In genomic region chr7:5060944-5061773, GRCm38 (mm10) we compare ENCODE assay signal across 8 mouse cellular contexts. TPM values are rescaled to one million over a fixed set of nuclear protein-coding genes. Genes with fewer than 3 reads are reported as not detected.
DNase-seq lines count a peak whose midpoint lies in the region; ATAC-seq and TF ChIP-seq lines count a peak whose summit lies in the region.

No protein-coding gene starts in this region.

- TF ChIP-seq CTCF in ES-Bruce4 (IDR thresholded peaks at IDR 0.05; ENCODE audit: low read depth, low read length): peak; percentile 67
- TF ChIP-seq CTCF in liver, postnatal 0 days (IDR thresholded peaks at IDR 0.05; ENCODE audit: low read depth): peak; percentile 89

- TF ChIP-seq POLR2A in ES-Bruce4 (IDR thresholded peaks at IDR 0.05; ENCODE audit: insufficient read depth, low read length): no peak

- H3K4me3 ChIP-seq in ES-Bruce4 (ENCODE audit: low read depth, low read length): peak overlapping the region; percentile 87
- H3K4me3 ChIP-seq in forebrain, embryonic 13.5 days: peak overlapping the region; percentile 58
- peak overlapping the region; percentile 85 for H3K4me3 ChIP-seq in liver, postnatal 0 days (ENCODE audit: low read depth, low read length)
- H3K4me3 ChIP-seq in neural tube, embryonic 14.5 days (ENCODE audit: low read depth, low read length): peak overlapping the region; percentile 68

- peak; percentile 72; the same call in 1 of the 2 replicates for TF ChIP-seq EP300 in ES-Bruce4 (IDR thresholded peaks at IDR 0.05; ENCODE audit: insufficient read depth, low read depth, low read length)
- no peak for TF ChIP-seq EP300 in liver, postnatal 0 days (IDR thresholded peaks at IDR 0.05; ENCODE audit: low read depth)

- intact Hi-C loops in heart, postnatal 10 days (cut with DNase I): loop anchor here (2.0 to 5.0 kb wide), 3 partner anchors 46 to 249 kb away; partner anchors contain the start of genes Fiz1, Gm44973, Ube2s and Zfp524

- H3K9me3 ChIP-seq in ES-Bruce4 (replicated peaks; ENCODE audit: control insufficient read depth, insufficient read depth, low read length, poor library complexity, severe bottlenecking): no peaks in the 10 kb centered on the region
- H3K9me3 ChIP-seq in forebrain, embryonic 13.5 days (replicated peaks): no peaks in the 10 kb centered on the region
- H3K9me3 ChIP-seq in liver, postnatal 0 days (ENCODE audit: low read length): no peaks in the 10 kb centered on the region
- no peaks in the 10 kb centered on the region for H3K9me3 ChIP-seq in neural tube, embryonic 14.5 days (ENCODE audit: control insufficient read depth, low read length)

- no peaks in the 10 kb centered on the region for H3K27me3 ChIP-seq in ES-Bruce4 (ENCODE audit: control insufficient read depth, insufficient read depth, low read length, poor library complexity, severe bottlenecking)
- H3K27me3 ChIP-seq in forebrain, embryonic 13.5 days: peaks cover 29% of the 10 kb centered on the region
- H3K27me3 ChIP-seq in liver, postnatal 0 days (ENCODE audit: insufficient read depth, low read length): peaks cover 16% of the 10 kb centered on the region
- H3K27me3 ChIP-seq in neural tube, embryonic 14.5 days (ENCODE audit: control insufficient read depth, insufficient read depth, low read length): peaks cover 10% of the 10 kb centered on the region; the same call in 1 of the 2 replicates

- H3K4me2 ChIP-seq in forebrain, embryonic 13.5 days: peak overlapping the region; percentile 84
- H3K4me2 ChIP-seq in liver, postnatal 0 days (ENCODE audit: low read depth, low read length): peak overlapping the region; percentile 98
- peak overlapping the region; percentile 72 for H3K4me2 ChIP-seq in neural tube, embryonic 14.5 days (ENCODE audit: low read depth, low read length)

- peak; percentile 65 for ATAC-seq in cerebellum, adult (ENCODE audit: insufficient number of reproducible peaks, low FRiP score, low TSS enrichment)
- ATAC-seq in forebrain, embryonic 13.5 days: peak; percentile 92
- ATAC-seq in liver, postnatal 0 days: peak; percentile 88
- peak; percentile 88 for ATAC-seq in neural tube, embryonic 14.5 days (ENCODE audit: low read depth)

- peak; percentile 99 for DNase-seq in heart, postnatal 10 days
- DNase-seq in large intestine, adult 2 months (ENCODE audit: low read depth, low spot score): peak; percentile 95
- DNase-seq in liver, postnatal 0 days: peak; percentile 95
- peak; percentile 99 for DNase-seq in testis, postnatal 10 days (ENCODE audit: low spot score)

- H3K4me1 ChIP-seq in ES-Bruce4 (ENCODE audit: control insufficient read depth, insufficient read depth, low read length): peaks cover 9% of the 10 kb centered on the region
- peaks cover 58% of the 10 kb centered on the region for H3K4me1 ChIP-seq in forebrain, embryonic 13.5 days
- H3K4me1 ChIP-seq in liver, postnatal 0 days (ENCODE audit: insufficient read depth): peaks cover 36% of the 10 kb centered on the region
- peaks cover 37% of the 10 kb centered on the region for H3K4me1 ChIP-seq in neural tube, embryonic 14.5 days (ENCODE audit: control insufficient read depth, insufficient read depth, low read length)

- H3K27ac ChIP-seq in ES-Bruce4 (ENCODE audit: insufficient read depth, low read length): peak overlapping the region; percentile 95
- H3K27ac ChIP-seq in forebrain, embryonic 13.5 days: peak overlapping the region; percentile 99
- H3K27ac ChIP-seq in liver, postnatal 0 days (ENCODE audit: low read depth): peak overlapping the region; percentile 100
- H3K27ac ChIP-seq in neural tube, embryonic 14.5 days (ENCODE audit: low read depth, low read length): peak overlapping the region; percentile 97

- WGBS in forebrain, embryonic 13.5 days: under 1% methylated on average over 58 of the region's 60 CpGs
- WGBS in large intestine, adult 2 months: under 1% methylated on average over 60 of the region's 60 CpGs
- 0% methylated on average over 55 of the region's 60 CpGs for WGBS in liver, postnatal 0 days (ENCODE audit: insufficient replicate concordance)
- under 1% methylated on average over 60 of the region's 60 CpGs for WGBS in neural tube, embryonic 14.5 days

- H3K9ac ChIP-seq in ES-Bruce4 (ENCODE audit: low read depth, poor library complexity, severe bottlenecking): peak overlapping the region; percentile 93
- H3K9ac ChIP-seq in forebrain, embryonic 13.5 days: peak overlapping the region; percentile 89
- peak overlapping the region; percentile 99 for H3K9ac ChIP-seq in liver, postnatal 0 days (replicated peaks)
- peak overlapping the region; percentile 80 for H3K9ac ChIP-seq in neural tube, embryonic 14.5 days (replicated peaks; ENCODE audit: low read depth, low read length)

- no peaks in the 10 kb centered on the region for H3K36me3 ChIP-seq in ES-Bruce4 (ENCODE audit: control insufficient read depth, insufficient read depth, low read length, poor library complexity, severe bottlenecking)
- H3K36me3 ChIP-seq in forebrain, embryonic 13.5 days (ENCODE audit: poor library complexity, severe bottlenecking): peaks cover 3% of the 10 kb centered on the region
- H3K36me3 ChIP-seq in liver, postnatal 0 days (replicated peaks; ENCODE audit: insufficient read depth, low read length): peaks cover 4% of the 10 kb centered on the region
- H3K36me3 ChIP-seq in neural tube, embryonic 14.5 days (ENCODE audit: control insufficient read depth, insufficient read depth, low read length): peaks cover 6% of the 10 kb centered on the region; the same call in 1 of the 2 replicates

RNA-seq across cellular contexts. Expression of gene U2af2, which starts 0.8 kb away (rescaled TPM):
- polyA plus RNA-seq in ES-Bruce4 (2011; ENCODE audit: insufficient read depth, insufficient read length, low read depth, missing spikeins): 236 and 262 TPM in 2 replicates
- 149 and 152 TPM in 2 replicates for polyA plus RNA-seq in forebrain, embryonic 13.5 days (2015; fragmentation: Nextera tagmentation; extraction: Ambion mirVana)
- total RNA-seq in heart, postnatal 10 days (2021): 100 to 1,000 TPM; 102 to 109 TPM
- 150 and 173 TPM in 2 replicates for polyA plus RNA-seq in large intestine, adult 2 months (2012; rRNA removed)
- 34.7 and 36.8 TPM in 2 replicates for polyA plus RNA-seq in liver, postnatal 0 days (2015; fragmentation: Nextera tagmentation; extraction: Ambion mirVana)
- 83.0 and 84.2 TPM in 2 replicates for polyA plus RNA-seq in neural tube, embryonic 14.5 days (2014; fragmentation: Nextera tagmentation; extraction: Ambion mirVana)

RNA-seq across cellular contexts. Expression of gene Zfp580, which starts 9.8 kb away (rescaled TPM):
- 14.0 and 16.0 TPM in 2 replicates for polyA plus RNA-seq in ES-Bruce4 (2011; ENCODE audit: insufficient read depth, insufficient read length, low read depth, missing spikeins)
- polyA plus RNA-seq in forebrain, embryonic 13.5 days (2015; fragmentation: Nextera tagmentation; extraction: Ambion mirVana): 45.3 and 45.6 TPM in 2 replicates
- 10 to 100 TPM; 10.6 to 12.6 TPM for total RNA-seq in heart, postnatal 10 days (2021)
- 5.2 and 6.3 TPM in 2 replicates for polyA plus RNA-seq in large intestine, adult 2 months (2012; rRNA removed)
- polyA plus RNA-seq in liver, postnatal 0 days (2015; fragmentation: Nextera tagmentation; extraction: Ambion mirVana): 3.2 and 4.4 TPM in 2 replicates
- polyA plus RNA-seq in neural tube, embryonic 14.5 days (2014; fragmentation: Nextera tagmentation; extraction: Ambion mirVana): 102 and 111 TPM in 2 replicates

RNA-seq across cellular contexts. Expression of gene Epn1, which starts 18.9 kb away (rescaled TPM):
- polyA plus RNA-seq in ES-Bruce4 (2011; ENCODE audit: insufficient read depth, insufficient read length, low read depth, missing spikeins): 68.8 and 69.1 TPM in 2 replicates
- polyA plus RNA-seq in forebrain, embryonic 13.5 days (2015; fragmentation: Nextera tagmentation; extraction: Ambion mirVana): 60.5 and 68.9 TPM in 2 replicates
- 100 to 1,000 TPM; 194 to 209 TPM for total RNA-seq in heart, postnatal 10 days (2021)
- 238 and 291 TPM in 2 replicates for polyA plus RNA-seq in large intestine, adult 2 months (2012; rRNA removed)
- polyA plus RNA-seq in liver, postnatal 0 days (2015; fragmentation: Nextera tagmentation; extraction: Ambion mirVana): 34.7 and 38.0 TPM in 2 replicates
- 97.9 and 112 TPM in 2 replicates for polyA plus RNA-seq in neural tube, embryonic 14.5 days (2014; fragmentation: Nextera tagmentation; extraction: Ambion mirVana)

RNA-seq across cellular contexts. Expression of gene Zfp784, which starts 22.9 kb away (rescaled TPM):
- polyA plus RNA-seq in ES-Bruce4 (2011; ENCODE audit: insufficient read depth, insufficient read length, low read depth, missing spikeins): 0.30 TPM in 1 of 2 replicates, not detected in the other
- polyA plus RNA-seq in forebrain, embryonic 13.5 days (2015; fragmentation: Nextera tagmentation; extraction: Ambion mirVana): 5.6 and 8.4 TPM in 2 replicates
- 1 to 10 TPM; 5.9 to 7.3 TPM for total RNA-seq in heart, postnatal 10 days (2021)
- 6.8 and 7.0 TPM in 2 replicates for polyA plus RNA-seq in large intestine, adult 2 months (2012; rRNA removed)
- polyA plus RNA-seq in liver, postnatal 0 days (2015; fragmentation: Nextera tagmentation; extraction: Ambion mirVana): 1.9 and 2.4 TPM in 2 replicates
- polyA plus RNA-seq in neural tube, embryonic 14.5 days (2014; fragmentation: Nextera tagmentation; extraction: Ambion mirVana): 6.6 and 8.5 TPM in 2 replicates

RNA-seq across cellular contexts. Expression of gene 4632433K11Rik, which starts 27.2 kb away (rescaled TPM):
- 1.9 TPM in 1 of 2 replicates, not detected in the other for polyA plus RNA-seq in ES-Bruce4 (2011; ENCODE audit: insufficient read depth, insufficient read length, low read depth, missing spikeins)
- polyA plus RNA-seq in forebrain, embryonic 13.5 days (2015; fragmentation: Nextera tagmentation; extraction: Ambion mirVana): not detected in 2 replicates
- total RNA-seq in heart, postnatal 10 days (2021): not detected
- not detected in 2 replicates for polyA plus RNA-seq in large intestine, adult 2 months (2012; rRNA removed)
- polyA plus RNA-seq in liver, postnatal 0 days (2015; fragmentation: Nextera tagmentation; extraction: Ambion mirVana): not detected in 2 replicates
- not detected in 2 replicates for polyA plus RNA-seq in neural tube, embryonic 14.5 days (2014; fragmentation: Nextera tagmentation; extraction: Ambion mirVana)

Comparison
In these comparisons a context has a peak if more than half of its experiments do, and no peak if none do; other contexts are left out.
1. Peak in every context shown above with its lines: DNase-seq, ATAC-seq, H3K4me3 ChIP-seq and H3K27ac ChIP-seq.